Mouse (Mus musculus) NIH3T3 (cell line): Measurements from ENCODE around the gene Pard3b.

Experiments
- DNase-seq: peaks from one replicate; pipeline ENCODE4 v3.0.0-alpha.2; 2012; ENCODE audit warnings: low read depth

Gene Pard3b

DNA sequence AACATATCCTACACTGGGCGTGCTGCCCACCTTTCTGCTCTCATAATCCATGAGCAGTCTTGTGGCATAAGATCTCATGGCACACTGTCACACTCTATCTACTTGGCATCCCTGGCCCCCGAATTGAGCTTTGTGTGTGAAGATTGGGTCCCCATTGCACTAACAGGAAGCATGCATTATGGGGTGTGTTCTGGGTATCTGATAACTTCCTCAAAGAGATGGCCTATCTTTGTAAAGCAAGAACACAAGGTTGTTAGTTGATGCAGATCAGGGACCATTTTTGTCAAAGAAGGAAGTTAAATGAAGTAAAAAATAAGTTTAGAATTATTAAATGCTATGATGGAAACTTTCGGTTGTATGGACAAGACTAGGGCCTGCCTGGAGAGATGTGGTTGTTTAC, 755.9 kb downstream of the Pard3b start:
- DNase-seq = no peak

DNA sequence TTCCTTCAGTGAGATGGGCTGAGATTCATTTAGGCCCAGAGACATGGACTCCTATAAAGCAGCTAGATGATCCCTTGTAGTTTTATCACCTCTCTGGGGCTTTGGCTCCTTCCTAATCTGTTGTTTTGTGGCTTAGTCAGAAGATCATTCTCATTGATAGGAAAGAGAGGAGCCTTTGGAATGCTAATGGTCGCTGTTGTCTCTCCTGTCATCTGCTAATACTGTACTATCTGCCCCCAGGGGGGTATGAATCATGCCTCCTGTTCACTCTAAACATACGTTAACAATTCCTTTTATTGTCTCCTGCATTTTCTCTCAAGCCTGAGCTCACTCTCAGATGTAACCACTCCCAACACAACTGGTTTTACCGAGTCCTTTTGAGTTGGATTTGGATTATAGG, 759.6 kb downstream of the Pard3b start:
- peak; percentile 3 for DNase-seq

DNA sequence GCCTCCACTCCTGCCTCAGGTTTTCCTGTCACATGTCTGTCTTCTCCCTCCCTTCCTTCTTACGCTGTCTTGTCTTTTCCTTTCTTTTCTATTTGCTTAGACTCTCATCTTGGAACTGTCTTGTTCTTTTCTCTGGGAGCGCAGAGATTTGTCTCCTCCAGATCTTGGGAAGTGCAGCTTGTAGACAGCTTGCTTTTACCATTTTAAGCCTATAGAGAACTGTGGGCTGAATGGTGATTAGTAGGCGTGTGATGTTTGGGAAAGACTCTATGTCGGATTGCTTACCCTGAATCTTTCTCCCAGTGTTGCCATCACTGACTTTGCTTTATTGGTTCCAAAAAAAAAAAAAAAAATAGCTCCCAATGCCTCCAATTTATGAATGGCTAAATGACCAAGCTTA, 760.1 kb downstream of the Pard3b start:
- no peak for DNase-seq

DNA sequence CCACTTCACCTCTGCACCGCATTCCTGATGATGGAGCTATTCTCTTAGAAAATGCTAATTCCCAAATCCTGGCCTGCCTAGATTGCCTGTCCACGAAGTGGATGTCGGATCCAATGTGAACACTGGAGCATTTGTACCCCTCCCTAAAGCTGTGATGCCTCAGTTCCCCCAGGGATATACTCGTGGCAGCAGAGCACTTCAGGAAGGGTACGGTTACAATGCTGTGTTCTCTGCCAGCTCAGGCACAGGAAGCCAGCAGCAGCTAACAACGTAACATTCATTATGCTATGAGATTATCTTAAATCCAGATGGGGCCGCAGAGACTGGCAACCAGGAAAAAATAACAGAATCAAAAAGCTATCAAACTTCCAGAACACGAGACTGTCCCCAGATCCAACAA, 766.4 kb downstream of the Pard3b start:
- no peak for DNase-seq

DNA sequence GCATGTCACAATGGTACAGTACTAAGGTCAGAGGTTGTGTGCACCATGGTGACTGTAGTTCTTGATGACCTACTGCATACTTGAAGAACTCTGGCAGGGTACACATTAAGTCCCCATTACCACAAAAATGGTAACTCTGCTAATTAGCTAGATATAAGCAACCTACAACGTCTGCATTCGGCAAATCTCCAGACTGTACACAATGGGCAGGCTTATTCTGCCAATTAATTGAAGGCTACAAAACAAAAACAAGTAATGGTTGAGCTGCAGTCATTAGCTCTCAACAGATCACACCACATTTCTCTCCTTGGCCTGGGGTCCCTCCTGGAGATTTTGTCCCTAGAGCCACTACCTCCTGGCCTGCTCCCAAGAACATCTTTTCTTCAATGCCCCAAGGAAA, 772.7 kb downstream of the Pard3b start:
- DNase-seq = no peak

DNA sequence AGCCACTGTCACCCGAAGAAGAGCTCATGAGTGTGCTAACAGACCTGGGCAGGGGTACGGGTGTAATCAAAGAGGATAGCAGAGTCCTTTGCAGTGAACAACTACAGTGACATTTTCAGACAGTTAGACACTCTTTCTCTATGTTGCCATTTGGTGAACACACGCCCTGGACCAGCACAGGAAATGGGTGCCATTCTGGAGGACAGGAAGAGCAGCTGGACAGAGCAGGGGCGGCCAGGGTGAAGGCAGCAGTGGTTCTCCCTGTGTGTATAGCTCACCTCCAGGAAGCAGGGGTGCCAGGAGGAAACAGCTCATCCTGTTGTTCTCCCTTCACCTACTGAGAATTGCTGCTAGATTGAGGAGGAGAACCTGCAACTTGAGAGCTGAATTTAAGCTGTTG, 773.4 kb downstream of the Pard3b start:
- DNase-seq = no peak

DNA sequence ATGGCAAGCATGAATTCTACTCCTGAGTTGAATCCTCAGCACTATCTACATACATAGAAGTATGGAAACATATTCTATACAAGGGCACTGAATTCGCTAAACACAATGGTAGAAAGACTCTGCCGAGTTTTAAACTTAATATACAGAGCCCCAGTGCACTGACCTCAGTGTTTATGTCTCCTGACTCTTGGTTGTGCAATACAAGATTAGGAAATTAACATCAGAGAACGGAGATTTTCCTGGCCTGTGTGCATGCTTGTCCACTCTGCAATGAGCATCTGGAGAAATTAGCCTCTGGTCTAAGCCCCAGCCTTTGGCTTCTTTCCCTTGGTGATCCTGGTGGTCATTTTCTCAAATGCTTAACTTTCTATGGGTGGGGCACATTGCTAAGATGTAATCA, 774.4 kb downstream of the Pard3b start:
- no peak for DNase-seq

DNA sequence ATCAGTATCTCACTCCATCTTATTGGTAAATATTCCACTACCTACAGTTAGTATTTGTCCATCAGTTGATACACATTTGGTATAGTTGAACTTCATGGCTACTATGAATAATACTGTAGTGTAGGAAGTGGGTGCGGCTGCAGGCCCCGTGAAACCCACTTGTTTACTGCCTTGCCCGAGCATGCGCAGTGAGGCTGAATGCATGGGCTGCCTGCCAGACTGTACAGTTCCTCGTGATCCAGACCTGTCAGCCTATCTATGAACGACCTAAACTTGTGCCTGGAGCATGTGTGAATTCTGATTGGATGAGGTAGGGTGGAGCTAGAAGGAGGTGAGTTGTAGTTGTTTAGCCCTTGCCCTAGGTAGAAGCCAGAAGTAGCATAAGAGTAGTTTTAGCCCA, 775.9 kb downstream of the Pard3b start:
- DNase-seq = no peak

DNA sequence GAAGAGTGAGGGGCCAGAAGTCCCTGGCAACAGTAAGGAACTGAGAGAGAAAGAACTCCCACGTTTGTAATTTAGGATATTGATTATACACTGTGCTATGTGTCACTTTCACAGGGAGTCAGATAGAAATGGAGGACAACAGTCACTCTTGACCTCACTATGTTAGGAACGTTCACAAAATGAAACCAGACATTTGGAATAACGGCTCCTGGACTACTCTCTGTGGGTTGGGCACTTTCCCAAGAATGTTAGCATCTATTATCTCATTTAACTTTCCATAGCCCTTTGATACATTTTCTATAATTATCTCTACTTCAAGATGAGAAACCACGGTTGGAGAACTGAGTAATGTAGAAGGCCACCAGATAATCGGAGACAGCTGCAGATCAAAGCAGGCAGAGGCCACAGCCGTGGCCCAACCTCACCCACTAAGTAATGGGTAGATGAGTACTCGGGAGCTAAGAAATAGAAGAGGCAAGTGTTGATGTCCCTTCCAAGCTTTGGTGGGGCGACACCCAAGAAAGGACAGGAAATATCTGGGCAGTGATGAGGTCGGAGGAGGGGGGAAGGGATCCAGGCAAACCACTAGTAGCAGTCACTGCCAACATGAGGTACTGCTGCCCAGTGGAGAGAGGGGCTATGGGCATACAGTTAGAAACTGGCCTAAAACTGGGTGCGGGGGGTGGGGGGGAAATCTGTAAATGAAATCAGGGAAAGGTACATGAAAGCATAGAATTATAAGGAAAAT, 778.2 kb downstream of the Pard3b start:
- peak; percentile 28 for DNase-seq

DNA sequence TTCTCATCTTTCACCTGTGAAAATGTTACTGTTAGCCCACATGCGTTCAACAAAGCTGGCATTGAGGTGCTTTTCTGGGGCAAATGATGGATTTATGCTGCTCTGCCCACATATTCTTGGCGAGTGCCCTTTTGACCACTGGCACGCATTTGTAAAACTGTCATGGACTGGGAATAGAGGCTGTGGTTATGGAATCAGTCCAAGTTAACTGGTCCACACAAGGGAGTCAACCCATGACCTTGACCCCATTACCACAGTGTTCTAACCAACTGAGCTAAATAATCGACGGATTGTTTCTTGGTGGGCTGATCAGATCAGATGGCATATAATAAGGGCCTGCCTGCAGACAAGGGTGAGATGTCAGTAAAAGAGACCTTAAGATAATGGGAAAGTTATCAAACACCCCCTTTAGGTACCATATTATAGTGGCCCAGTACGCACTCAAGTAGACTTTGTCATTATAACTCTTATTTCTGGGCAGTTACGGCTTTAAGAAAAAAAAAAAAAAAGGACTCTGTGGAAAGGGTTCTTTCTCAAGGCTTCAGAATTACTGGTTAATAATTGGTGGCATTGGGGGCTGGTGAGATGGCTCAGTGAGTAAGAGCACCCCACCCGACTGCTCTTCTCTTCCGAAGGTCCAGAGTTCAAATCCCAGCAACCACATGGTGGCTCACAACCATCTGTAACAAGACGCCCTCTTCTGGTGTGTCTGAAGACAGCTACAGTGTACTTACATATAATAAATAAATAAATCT, 784.4 kb downstream of the Pard3b start:
- DNase-seq = peak; percentile 8

DNA sequence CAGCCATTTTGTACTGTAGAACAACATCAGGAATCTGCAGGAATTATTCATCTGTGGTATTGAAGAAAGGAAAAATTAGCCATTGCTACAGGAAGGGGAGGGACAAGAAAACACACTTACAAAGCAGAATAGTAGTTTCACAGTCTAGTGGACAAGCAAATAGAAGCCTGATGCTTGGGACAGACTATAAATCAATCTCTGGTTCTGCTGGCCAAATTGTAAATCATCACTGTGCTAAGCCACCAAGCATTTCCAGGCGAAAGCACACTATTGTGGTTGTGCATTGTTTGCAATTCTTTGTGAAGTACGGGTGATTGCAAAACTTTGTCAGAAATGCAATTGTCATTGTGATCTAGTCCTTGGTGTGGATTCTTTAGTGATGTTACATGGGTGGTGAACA, 786.7 kb downstream of the Pard3b start:
- no peak for DNase-seq

DNA sequence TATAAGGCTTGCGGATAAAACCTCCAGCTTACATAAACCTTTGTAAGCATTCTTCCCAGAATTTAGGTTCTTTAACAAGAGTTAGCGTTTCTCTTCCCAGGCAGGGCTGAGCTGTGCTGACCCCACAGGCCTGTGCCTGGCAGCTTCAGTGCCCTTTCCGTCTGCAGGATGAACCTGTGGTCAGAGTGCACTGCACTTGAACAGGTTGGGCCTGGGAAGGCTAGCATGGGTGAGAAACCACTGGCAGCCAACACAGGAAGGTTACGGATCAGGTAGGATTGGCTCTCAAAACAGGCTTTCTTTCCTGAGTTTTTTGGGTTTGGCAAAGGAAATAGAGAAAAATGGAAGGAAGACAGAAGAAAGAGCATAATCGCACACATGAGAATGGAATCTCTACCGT, 790.1 kb downstream of the Pard3b start:
- DNase-seq = no peak

DNA sequence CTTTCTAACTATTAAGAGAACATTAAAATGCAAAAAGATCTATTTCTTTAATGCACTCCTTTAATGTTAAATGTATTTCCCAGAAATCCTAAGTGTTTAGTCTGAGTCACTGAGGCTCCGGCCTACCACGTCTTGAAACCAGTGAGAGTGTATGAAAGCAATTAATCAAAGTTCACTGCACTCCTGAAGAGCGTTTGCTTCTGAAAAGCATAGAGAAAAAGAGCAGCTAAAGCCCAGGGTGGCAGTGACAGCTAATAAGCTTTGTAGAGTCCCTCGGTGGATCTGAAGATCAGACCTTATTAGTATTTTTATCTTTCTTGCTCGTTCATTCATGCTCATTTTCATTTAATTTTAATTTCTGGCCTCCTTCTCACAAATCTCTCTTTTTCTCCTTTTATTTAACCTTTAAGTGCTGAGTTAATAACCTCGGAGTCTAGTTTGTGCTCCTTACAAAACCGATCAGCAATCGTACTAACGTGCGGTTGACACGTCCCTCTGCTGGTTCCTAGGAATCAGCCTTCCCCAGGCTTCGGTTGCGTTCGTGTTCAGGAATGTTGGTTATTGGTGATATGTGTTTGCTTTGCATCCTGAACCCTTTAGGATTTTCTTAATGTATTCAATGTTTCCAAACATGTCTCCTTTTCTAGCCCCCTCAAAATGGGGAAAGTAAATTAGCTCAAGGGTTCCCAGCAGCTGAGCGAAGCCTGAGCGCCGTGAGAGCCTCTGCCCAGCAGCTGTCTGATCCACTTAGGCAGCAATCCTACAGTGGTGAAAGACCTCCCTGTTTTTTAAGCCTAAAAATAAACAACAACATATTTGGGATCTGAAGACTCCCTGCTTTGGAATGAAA, 790.9 kb downstream of the Pard3b start:
- DNase-seq = no peak

DNA sequence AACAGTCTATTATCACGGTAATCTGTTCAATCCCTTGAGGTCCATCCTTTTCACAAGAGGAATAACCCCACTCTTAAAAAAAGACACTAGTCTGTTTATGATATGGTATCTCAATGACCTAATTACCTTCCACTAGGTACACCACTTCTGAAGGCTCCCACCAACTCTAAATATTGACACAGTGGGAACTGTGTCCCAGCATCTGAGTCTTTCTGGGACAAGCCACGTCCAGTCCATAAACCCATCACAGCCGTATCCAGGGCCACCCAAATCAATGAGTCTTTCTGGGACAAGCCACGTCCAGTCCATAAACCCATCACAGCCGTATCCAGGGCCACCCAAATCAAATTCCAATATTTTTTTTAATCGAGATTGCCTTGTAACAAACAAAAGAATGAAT, 792.4 kb downstream of the Pard3b start:
- no peak for DNase-seq

DNA sequence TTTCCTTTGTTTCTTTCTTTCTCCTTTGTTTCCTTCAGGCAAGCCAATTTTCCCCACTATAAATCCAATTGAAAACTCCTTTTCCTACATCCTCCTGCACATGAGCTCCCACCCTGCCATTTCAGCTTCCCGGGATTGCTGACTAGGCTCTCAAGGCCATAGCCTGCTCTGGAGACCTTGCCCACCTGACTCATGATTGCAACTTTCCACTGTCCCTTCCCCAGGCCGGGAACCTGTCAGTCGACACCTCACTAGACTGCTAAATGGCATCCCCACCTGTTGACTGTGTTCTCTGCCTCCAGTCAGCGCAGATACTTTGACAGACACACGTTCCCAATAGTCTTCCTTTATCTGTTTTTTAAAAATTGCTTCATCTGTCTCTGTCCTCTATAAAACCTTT, 795.3 kb downstream of the Pard3b start:
- DNase-seq = no peak

DNA sequence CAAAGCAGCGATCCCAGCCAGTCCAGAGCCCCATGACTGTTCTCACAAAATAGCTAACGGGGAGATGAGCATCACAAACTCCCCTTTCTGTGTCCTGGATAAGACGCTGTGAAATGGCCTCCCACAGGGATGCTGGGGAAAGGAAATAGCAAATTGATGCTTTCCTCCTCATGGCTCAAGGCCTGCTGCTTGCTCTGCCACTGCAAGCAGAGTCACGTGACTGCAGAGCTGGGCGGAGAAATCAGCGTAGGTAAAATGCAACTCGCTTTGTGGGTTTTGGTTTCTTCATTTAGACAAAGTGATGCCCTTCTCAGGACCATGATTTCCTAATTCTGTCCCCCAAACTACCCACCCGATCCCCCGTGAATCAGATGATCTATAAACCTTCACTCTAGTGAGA, 797.2 kb downstream of the Pard3b start:
- DNase-seq = no peak

DNA sequence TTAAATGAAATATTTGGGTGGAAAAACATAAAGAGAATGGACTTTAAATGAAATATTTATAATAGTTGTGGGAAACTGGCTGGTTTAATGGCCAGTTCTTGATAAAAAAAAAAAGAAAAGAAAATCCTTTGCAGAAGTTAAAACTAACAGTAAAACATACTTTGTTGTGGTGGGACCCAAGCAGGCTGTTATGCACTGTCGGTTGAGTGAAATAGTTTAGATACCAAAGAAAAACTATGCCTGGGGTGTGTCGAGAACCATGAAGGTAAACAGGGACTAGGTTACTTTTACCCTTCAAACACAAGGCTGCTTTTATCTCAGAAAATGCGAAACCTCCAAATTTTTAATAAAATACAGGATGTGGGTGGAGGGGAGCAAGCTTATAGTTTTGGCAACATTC, 797.7 kb downstream of the Pard3b start:
- DNase-seq = no peak

DNA sequence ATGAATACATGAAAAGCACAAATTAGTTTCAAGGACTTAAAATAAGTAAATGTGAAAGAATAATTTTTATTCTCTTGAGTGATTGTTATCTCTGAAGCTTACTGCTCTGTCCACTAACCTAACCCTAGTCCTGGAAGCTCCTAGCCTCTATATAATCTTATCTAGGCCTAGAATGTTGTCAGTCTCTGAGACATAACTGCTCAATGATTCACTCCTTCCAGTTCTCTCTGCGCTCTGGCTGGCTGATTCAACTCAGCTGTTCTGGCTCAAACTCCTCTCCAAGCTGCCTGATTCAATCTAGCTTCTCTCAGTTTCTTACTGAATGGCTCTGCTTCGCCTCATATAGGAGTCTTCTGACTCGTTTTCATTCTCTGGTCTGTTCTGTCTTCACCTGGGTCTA, 798.9 kb downstream of the Pard3b start:
- peak; percentile 42 for DNase-seq

DNA sequence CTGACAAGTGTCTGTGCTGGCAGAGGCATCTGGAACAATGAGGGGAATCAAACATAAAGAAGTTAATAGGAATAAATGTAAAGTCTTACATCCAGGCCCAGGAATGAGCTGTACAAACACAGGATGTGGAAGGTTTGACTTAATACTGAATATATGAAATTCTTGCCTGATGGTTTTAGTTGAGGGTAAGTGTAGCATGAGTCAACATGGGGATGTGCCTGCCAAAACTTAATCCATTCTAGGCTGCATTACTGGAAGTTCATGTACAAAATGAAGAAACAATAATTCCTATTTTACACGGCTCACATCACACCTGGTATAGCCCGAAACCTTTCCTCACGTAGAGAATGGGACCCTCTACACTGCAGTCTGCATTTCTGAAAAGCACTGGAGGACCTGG, 805.8 kb downstream of the Pard3b start:
- peak; percentile 50 for DNase-seq

DNA sequence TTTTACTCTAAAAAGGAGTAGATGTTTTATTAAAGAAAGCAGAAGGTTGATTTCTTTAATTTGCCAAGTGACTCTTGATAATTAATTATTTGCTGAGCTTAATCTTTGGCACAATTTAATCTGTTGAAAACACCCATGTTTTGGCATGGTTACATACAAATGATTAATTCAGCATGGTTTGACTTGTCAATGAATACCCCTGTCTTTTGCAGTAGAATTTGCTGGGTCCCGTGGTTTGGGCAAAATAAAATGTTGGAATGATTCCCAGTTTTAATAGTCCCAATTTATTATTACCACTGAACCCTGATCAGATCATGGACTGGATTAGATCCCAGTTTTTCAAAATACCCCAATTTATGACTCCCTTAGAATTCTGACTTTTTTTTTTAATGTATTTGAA, 808.2 kb downstream of the Pard3b start:
- peak; percentile 7 for DNase-seq

DNA sequence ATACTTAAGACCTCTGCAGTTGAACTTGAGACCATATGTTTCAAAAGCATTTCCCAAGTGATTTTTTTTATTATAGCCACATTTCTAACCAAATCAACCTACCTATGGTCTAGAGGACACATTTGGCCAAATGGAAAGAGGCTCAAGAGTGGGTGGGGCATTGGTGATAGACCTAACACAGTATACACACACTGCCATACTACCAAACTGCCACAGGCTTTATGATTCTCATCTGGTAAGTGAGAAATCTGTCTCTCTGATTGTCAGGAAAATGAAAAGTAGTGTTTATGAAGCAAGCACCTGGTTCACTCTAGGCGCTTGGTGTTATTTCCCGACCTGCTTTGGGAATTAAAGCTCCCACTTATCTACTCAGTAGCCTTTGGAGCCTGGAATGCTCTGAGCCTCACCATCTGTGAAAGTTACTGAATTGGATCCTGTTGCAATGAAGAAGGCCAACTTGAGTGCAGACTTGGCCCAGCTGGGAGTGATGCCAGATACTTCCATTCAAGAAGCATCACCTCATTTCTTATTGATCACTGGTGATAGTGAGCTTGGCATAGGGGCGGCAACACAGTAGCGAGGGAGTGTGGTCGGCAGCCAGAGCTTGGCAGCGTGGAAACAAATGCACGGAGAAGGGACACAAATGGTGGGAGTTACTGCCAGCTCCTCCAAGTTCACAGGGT, 810.7 kb downstream of the Pard3b start:
- no peak for DNase-seq

DNA sequence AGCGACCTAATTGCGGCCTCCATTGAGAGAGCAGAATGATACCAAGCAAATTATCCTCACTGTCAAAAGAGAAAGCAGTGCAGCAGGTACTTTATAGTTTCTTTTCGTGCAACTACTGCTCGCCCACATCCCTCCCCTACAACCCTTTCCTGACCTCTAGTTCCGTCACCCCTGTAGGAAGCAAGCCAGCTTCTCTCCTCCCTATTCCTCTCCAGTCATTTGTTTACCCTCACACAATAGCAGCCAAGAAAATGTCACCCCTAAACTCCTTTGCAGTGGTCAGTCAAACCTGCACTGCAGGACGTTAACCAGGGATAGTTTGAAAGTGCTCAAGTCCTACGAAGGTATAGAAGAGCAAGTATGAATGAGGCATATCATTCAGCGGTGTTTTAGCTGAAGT, 826.9 kb downstream of the Pard3b start:
- DNase-seq = no peak
